Mouse (Mus musculus) liver, embryonic 11.5 days (tissue): ENCODE data around the gene Erich6b. TPM values are rescaled to one million over a fixed set of nuclear protein-coding genes. Genes with fewer than 3 reads are reported as not detected.

Experiments used
- ATAC-seq: fragments of 200-750 bp; cut with Nextera tagmentation; replicated peaks from 2 replicates; pipeline ENCODE4 v1.8.0; 2017; ENCODE audit warnings: moderate number of reproducible peaks, mild to moderate bottlenecking, moderate TSS enrichment, moderate library complexity; ENCODE audit not compliant: low FRiP score
- DNase-seq: peaks from one replicate; pipeline ENCODE4 v3.0.0-alpha.2; 2017; ENCODE audit warnings: low spot score
- H3K27ac ChIP-seq: fragments of 300-500 bp; sonication (generic); 2 replicates; pipeline ENCODE4 v1.5.1; 2014; ENCODE audit warnings: mild to moderate bottlenecking, low read depth, low read length, control low read depth
- H3K27me3 ChIP-seq: fragments of 300-500 bp; sonication (generic); replicated peaks from 2 replicates; pipeline ENCODE4 v1.6.1; 2014; ENCODE audit warnings: low read length, mixed read lengths; ENCODE audit not compliant: control insufficient read depth, insufficient read depth
- H3K36me3 ChIP-seq: fragments of 300-500 bp; sonication (generic); 2 replicates; pipeline ENCODE4 v1.6.1; 2014; ENCODE audit warnings: mild to moderate bottlenecking, low read length, moderate library complexity, mixed read lengths; ENCODE audit not compliant: control insufficient read depth, insufficient read depth
- H3K4me1 ChIP-seq: fragments of 300-500 bp; sonication (generic); replicated peaks from 2 replicates; pipeline ENCODE4 v1.6.1; 2014; ENCODE audit warnings: low read length, mixed read lengths; ENCODE audit not compliant: control insufficient read depth, insufficient read depth
- H3K4me2 ChIP-seq: fragments of 300-500 bp; sonication (generic); 2 replicates; pipeline ENCODE4 v1.6.1; 2014; ENCODE audit warnings: mild to moderate bottlenecking, control low read depth, moderate library complexity
- H3K4me3 ChIP-seq: fragments of 300-500 bp; sonication (generic); 2 replicates; pipeline ENCODE4 v1.5.1; 2014; ENCODE audit warnings: low read depth, low read length, control low read depth
- H3K9ac ChIP-seq: fragments of 300-500 bp; sonication (generic); 2 replicates; pipeline ENCODE4 v1.6.1; 2014; ENCODE audit warnings: low read depth, low read length, control low read depth
- H3K9me3 ChIP-seq: fragments of 300-500 bp; sonication (generic); 2 replicates; pipeline ENCODE4 v1.6.1; 2016; ENCODE audit warnings: low read length, inconsistent platforms, mixed read lengths; ENCODE audit not compliant: control insufficient read depth
- WGBS: fragments of 180-500 bp; shearing (Covaris S2); extraction: QIAGEN DNeasy Blood & Tissue Kit; methylation state at CpG from one replicate; pipeline ENCODE4 v1.1.7; 2014; 5-methylcytosine and 5-hydroxymethylcytosine counted together
- polyA plus RNA-seq: library from polyadenylated mRNA; unstranded; fragments of >200 nt; fragmentation: Nextera tagmentation; extraction: Ambion mirVana; gene quantifications from 2 replicates; pipeline ENCODE4 v1.2.1, GENCODE M21; 2014

Erich6b gene
- polyA plus RNA-seq, 1 experiment from 2014 or later: not detected

DNA sequence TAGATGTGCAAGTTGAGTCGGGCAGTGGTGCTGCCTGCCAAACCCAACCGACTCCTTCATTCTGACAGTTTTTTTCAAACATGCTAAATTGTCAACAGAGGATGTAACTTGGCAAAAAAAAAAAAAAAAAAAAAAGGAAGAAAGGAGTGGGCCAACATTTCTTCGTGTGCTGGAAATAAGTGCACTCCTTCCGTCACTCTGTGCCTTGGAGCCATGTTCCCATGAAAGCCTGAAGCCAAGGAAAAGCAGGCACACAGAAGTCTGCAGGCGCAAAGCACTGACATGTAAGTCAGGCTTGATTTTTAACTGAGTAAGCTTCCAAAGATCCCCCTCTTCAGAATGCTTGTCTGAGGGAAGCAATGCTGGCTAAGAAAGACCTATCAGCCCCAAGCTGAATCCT, 70.6 kb downstream of the Erich6b start:
- 93% methylated on average over 5 of the region's 5 CpGs for WGBS
- Histone ChIP-seq H3K9me3 (no peaks in the 10 kb centered on the region), H3K9ac (no peak overlapping the region), H3K27ac (no peak overlapping the region), H3K4me1 (no peaks in the 10 kb centered on the region), H3K4me2 (no peak overlapping the region), H3K36me3 (peaks cover 34% of the 10 kb centered on the region), H3K27me3 (no peaks in the 10 kb centered on the region), H3K4me3 (no peak overlapping the region)
- ATAC-seq (no peak), DNase-seq (no peak)

DNA sequence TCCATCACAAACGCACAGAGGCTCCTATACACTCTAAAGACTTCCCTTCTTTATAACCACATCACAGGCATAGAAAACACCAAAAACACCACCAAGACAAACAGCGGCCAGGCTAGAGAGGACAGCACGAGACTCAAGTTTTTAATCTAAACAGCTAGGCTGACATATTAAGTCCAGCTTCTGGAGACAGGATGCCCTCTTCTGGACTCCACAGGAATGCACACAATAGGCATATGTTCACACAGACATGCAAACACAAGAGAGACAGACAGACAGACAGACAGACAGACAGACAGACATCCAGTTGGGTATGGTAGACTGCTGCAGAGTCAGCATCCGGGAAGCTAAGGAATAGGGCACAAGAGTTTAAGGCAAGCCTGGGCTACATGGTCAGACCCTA, 71.6 kb downstream of the Erich6b start:
- H3K4me3 ChIP-seq: no peak overlapping the region
- peaks cover 32% of the 10 kb centered on the region for H3K36me3 ChIP-seq
- no peak for ATAC-seq
- H3K9ac ChIP-seq: no peak overlapping the region
- DNase-seq: no peak
- no peaks in the 10 kb centered on the region for H3K9me3 ChIP-seq
- no peaks in the 10 kb centered on the region for H3K27me3 ChIP-seq
- WGBS: 86% methylated on average over 4 of the region's 4 CpGs
- no peak overlapping the region for H3K27ac ChIP-seq
- H3K4me1 ChIP-seq: no peaks in the 10 kb centered on the region
- no peak overlapping the region for H3K4me2 ChIP-seq

DNA sequence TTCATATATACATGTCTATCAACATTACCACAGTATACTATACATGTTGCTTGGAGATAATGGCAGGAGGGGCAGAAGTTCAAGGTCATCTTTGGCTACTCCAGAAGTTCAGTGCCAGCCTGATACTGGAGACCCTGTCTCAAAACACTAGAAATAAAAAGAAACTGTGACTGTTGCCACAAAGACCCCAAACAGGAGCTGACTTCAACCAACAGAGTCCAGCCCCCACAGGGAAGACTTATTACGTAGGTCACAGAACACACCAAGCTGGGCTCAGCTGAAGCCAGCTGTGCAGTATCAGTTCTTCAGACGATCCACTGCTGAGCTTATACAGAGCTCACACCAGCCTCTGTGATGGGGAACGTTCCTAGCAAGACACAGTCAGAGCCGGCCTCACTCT, 74.4 kb downstream of the Erich6b start:
- Histone ChIP-seq H3K4me1 (no peaks in the 10 kb centered on the region), H3K27ac (no peak overlapping the region), H3K9ac (no peak overlapping the region), H3K9me3 (no peaks in the 10 kb centered on the region), H3K4me2 (no peak overlapping the region), H3K36me3 (peaks cover 28% of the 10 kb centered on the region), H3K4me3 (no peak overlapping the region), H3K27me3 (no peaks in the 10 kb centered on the region)
- DNase-seq (no peak), ATAC-seq (no peak)
- WGBS: 91% methylated on average over 4 of the region's 4 CpGs

Other genes with a start within 250 kb of the Erich6b start
- gene Siah3, start 186.3 kb upstream of the Erich6b start, polyA plus RNA-seq: 0.14 and 0.19 TPM in 2 replicates
- not detected in 2 replicates for gene Spert, start 49.1 kb upstream of the Erich6b start, polyA plus RNA-seq
- 18.1 and 19.3 TPM in 2 replicates for gene Cog3, start 112.3 kb downstream of the Erich6b start, polyA plus RNA-seq
- 6.4 and 7.3 TPM in 2 replicates for gene Slc25a30, start 144.8 kb downstream of the Erich6b start, polyA plus RNA-seq
- gene Tpt1, start 202.8 kb downstream of the Erich6b start, polyA plus RNA-seq: 946 and 1,034 TPM in 2 replicates